Mouse (Mus musculus) left cerebral cortex, postnatal 10 days (tissue): ENCODE data around the gene Ctdspl. TPM values are rescaled to one million over a fixed set of nuclear protein-coding genes. Genes with fewer than 3 reads are reported as not detected.

Experiments
- DNase-seq, 2 experiments: peaks; one replicate each; pipeline ENCODE4 v3.0.0; 2021 to 2022; ENCODE audit warnings: low spot score in 2 of 2, mixed read lengths in 1 of 2; ENCODE audit errors: extremely low spot score in 1 of 2
- intact Hi-C: fragments of 180-260 bp; cut with DNase I; formaldehyde crosslinking; loops from one replicate; pipeline ENCODE4 v1.15.1; 2025
- total RNA-seq, 2 experiments: library from RNA; stranded (reverse); gene quantifications; 2 replicates each; pipeline ENCODE4 v1.2.3; 2021

The Ctdspl gene
- total RNA-seq, 2 experiments from 2014 or later = 18.6 to 25.5 TPM

- intact Hi-C loops = no loop called here
- DNase-seq = no peak
Observed at GRCm38 (mm10) chr9:118973028-118973427, 46.8 kb downstream of the Ctdspl start.

GRCm38 (mm10) chr9:118973566-118973965 lies 47.3 kb downstream of the Ctdspl start:
- no peak for DNase-seq
- intact Hi-C loops = no loop called here

GRCm38 (mm10) chr9:118974148-118974547 lies 47.9 kb downstream of the Ctdspl start:
- intact Hi-C loops = no loop called here
- DNase-seq = no peak

GRCm38 (mm10) chr9:118975211-118975671 lies 49.0 kb downstream of the Ctdspl start:
- intact Hi-C loops = no loop called here

GRCm38 (mm10) chr9:118975758-118976157 lies 49.5 kb downstream of the Ctdspl start:
- intact Hi-C loops = no loop called here
- DNase-seq = no peak

More at GRCm38 (mm10) chr9:118975211-118975671, 49.0 kb downstream of the Ctdspl start:
- DNase-seq = no peak

- no peak for DNase-seq
- intact Hi-C loops = no loop called here
Observed at GRCm38 (mm10) chr9:118976561-118976960, 50.3 kb downstream of the Ctdspl start.

GRCm38 (mm10) chr9:118977425-118977824 lies 51.2 kb downstream of the Ctdspl start:
- intact Hi-C loops = no loop called here
- no peak for DNase-seq

GRCm38 (mm10) chr9:118980411-118980823 lies 54.2 kb downstream of the Ctdspl start:
- intact Hi-C loops = loop anchor here (5.0 kb wide), 1 partner anchor 53 kb away; the partner anchor contains the start of gene Ctdspl
- DNase-seq = peak; percentile 50 to 80

- no peak for DNase-seq
- intact Hi-C loops = loop anchor here (5.0 kb wide), 1 partner anchor 58 kb away; the partner anchor contains the start of gene Ctdspl
Observed at GRCm38 (mm10) chr9:118984650-118985432, 58.6 kb downstream of the Ctdspl start.

- intact Hi-C loops = no loop called here
- no peak for DNase-seq
Observed at GRCm38 (mm10) chr9:118986286-118986685, 60.0 kb downstream of the Ctdspl start.

GRCm38 (mm10) chr9:118988787-118989580 lies 62.7 kb downstream of the Ctdspl start:
- DNase-seq = no peak

GRCm38 (mm10) chr9:118990490-118990889 lies 64.2 kb downstream of the Ctdspl start:
- intact Hi-C loops = no loop called here
- DNase-seq = no peak

More at GRCm38 (mm10) chr9:118988787-118989580, 62.7 kb downstream of the Ctdspl start:
- intact Hi-C loops = no loop called here

GRCm38 (mm10) chr9:118991750-118992585 lies 65.7 kb downstream of the Ctdspl start:
- intact Hi-C loops = no loop called here
- DNase-seq = no peak

- DNase-seq = no peak
- intact Hi-C loops = no loop called here
Observed at GRCm38 (mm10) chr9:118992586-118992955, 66.3 kb downstream of the Ctdspl start.

GRCm38 (mm10) chr9:118994524-118995227 lies 68.4 kb downstream of the Ctdspl start:
- no peak for DNase-seq
- intact Hi-C loops = no loop called here

- intact Hi-C loops = no loop called here
- no peak for DNase-seq
Observed at GRCm38 (mm10) chr9:118995539-118995938, 69.3 kb downstream of the Ctdspl start.

GRCm38 (mm10) chr9:118997241-118997640 lies 71.0 kb downstream of the Ctdspl start:
- DNase-seq = no peak
- intact Hi-C loops = no loop called here

GRCm38 (mm10) chr9:119000196-119000595 lies 73.9 kb downstream of the Ctdspl start:
- intact Hi-C loops = no loop called here
- no peak for DNase-seq
